Comparison of ENCODE assay signal across 1 mouse cellular context in genomic region chr11:83233621-83234020, GRCm38 (mm10).
TF ChIP-seq lines count a peak whose summit lies in the region.

No protein-coding gene starts in this region.

TF ChIP-seq in MEL, 35 proteins besides CTCF, POLR2A, EP300 and RAD21:
- TF ChIP-seq TCF12 (IDR thresholded peaks at IDR 0.05; ENCODE audit: low read depth, low read length), result 0 out of 2 replicates have a peak, but pooled peaks have one; percentile 34
